Mouse (Mus musculus) hindlimb bud, embryonic 11.5 days (tissue): ENCODE data around the gene Shc2.

ENCODE experiments used
- DNase-seq: peaks from one replicate; pipeline ENCODE4 v3.0.0-alpha.2; 2012; ENCODE audit warnings: low read depth, low spot score; ENCODE audit errors: extremely low spot score

Gene Shc2

GRCm38 (mm10) chr10:79615860-79616259 lies 21.9 kb downstream of the Shc2 start:
- DNase-seq: no peak

DNA sequence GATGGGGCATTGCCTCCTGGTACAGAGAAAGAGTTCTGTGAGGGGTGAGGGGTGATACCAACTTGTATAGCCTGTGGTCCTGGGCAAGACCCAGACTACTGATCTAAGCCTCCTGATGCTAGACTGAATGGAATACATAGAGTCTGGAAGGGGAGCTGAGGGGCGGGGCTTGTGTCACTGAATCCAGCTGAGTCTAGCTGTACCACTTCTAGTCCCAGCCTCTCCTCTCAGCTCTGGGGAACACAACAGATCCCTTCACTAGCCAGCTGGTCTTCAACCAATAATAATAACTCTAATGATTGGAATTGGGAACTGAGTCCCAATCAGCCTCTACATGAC lies 23.4 kb downstream of the Shc2 start:
- no peak for DNase-seq

DNA sequence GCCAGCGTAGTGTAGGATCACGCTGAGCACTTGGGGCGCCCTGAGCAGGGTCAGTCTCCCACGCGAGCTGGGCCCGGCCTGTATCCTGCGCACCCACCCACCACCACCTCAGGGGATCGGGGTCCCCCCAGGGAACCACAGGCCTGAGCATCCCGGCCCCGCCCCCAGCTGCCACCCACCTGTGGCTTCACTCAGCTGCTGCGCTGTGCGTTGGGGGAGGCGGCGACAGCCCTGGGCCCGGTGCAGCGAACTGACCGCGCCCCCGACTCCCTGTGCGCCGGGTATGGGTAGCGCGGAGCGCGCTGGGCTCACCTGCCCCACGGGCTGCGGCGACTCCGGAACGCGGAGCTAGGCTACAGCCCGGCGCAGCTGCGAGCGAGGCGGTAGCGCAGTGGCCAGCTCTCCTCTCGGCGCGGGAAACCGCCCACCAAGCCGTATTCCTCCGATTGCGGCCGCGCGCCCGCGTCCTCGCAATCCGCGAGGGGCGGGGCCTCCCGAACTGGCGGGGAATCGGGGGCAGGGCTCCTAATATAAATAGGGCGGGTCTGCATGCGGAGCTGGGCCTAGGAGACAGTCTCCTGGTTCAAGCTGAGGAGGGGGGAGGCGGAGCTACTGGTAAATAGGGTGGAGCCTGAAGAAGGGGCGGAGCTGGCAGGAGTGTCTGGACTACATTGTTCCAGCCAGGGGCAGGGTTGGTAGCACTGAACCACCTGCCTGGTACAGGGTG lies 24.0 kb downstream of the Shc2 start, which contains the start of gene C2cd4c:
C2cd4c (minus strand) TSS at position 448 of the 727 bp plus-strand sequence.
- no peak for DNase-seq

GRCm38 (mm10) chr10:79612192-79613135 lies 25.3 kb downstream of the Shc2 start:
- no peak for DNase-seq

DNA sequence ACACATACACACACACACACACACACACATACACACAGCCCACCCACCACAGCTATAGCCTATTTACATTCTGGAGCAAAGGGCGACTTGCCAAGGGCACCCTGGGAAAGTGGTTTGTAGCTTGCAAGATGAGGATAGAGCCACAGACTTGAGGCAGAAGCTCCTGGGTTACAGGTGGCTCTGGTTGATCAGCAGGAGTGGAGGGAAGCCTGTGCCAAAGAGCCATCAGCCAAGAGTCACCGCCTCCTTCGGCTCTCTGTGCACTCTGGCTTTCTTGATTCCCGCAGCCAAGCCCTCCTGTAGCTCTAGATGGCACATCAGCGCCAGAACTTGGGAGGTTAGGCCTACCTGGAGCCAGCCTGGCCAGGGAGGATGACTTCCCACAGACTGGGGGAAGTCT lies 26.4 kb downstream of the Shc2 start:
- DNase-seq: no peak

GRCm38 (mm10) chr10:79609276-79609675 lies 28.4 kb downstream of the Shc2 start:
- no peak for DNase-seq

GRCm38 (mm10) chr10:79607892-79608291 lies 29.8 kb downstream of the Shc2 start:
- DNase-seq: no peak

DNA sequence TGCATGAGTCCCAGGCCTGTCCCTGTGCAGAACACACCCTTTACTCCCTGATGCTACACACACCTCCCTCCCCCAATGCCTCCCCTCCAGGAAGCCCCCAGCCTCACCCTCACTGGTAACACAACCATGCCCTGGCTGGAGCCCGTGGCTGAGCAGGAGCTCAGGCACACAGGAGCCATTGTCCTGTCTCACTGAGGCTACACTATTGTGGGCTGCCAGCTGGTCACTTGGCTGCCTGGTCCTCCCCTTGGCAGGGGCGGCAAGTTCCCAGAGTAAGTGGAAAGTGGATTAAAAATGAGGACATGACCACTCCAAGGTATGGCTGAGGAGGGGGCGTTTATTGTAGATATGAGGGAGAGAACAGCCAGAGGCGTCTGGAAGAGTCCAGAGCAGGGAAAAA lies 31.2 kb downstream of the Shc2 start:
- no peak for DNase-seq

GRCm38 (mm10) chr10:79597936-79598230 lies 39.8 kb downstream of the Shc2 start:
- DNase-seq: no peak

DNA sequence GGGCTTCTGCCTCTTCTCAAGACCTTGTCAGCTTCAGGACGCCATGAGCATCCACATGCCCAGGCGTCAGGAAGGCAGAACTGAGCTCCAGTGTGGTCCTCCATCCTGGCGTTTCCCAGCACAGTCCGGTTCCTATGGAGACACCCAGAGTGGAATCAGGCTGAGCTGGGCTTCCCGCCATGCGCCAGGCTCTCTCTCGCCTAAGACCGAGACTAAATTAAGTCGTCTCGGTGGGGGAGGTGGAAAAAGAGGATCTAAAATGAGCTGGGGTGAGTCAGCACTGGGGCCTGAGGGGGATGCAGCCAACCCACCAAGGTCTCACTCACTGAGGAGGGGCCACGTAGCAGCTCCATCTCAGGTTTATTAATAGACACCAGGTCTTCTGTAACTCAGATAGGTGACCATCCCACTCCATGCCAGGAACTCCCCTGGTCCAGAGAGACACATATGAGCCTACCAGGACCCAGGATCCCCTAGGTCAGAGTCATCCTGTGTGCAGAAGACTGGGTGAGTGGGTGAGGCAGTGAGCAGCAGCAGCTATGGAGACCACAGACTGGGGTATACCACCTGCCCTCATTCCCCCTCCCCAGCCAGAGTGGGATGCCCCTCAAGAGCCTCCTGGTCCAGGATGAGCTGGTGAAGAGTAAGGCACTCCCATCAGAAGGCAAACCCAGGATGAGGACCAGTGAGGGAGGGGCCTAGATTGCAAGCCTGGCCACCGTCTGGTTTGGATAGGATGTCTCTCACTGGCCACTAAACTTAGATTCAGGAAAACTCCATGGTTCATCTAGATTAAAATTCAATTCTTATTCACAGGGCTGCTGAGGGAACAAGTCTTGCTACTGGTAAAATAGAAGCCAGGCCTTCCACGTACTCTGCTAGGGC lies 40.4 kb downstream of the Shc2 start:
- no peak for DNase-seq

GRCm38 (mm10) chr10:79595590-79595929 lies 42.2 kb downstream of the Shc2 start:
- DNase-seq: no peak

DNA sequence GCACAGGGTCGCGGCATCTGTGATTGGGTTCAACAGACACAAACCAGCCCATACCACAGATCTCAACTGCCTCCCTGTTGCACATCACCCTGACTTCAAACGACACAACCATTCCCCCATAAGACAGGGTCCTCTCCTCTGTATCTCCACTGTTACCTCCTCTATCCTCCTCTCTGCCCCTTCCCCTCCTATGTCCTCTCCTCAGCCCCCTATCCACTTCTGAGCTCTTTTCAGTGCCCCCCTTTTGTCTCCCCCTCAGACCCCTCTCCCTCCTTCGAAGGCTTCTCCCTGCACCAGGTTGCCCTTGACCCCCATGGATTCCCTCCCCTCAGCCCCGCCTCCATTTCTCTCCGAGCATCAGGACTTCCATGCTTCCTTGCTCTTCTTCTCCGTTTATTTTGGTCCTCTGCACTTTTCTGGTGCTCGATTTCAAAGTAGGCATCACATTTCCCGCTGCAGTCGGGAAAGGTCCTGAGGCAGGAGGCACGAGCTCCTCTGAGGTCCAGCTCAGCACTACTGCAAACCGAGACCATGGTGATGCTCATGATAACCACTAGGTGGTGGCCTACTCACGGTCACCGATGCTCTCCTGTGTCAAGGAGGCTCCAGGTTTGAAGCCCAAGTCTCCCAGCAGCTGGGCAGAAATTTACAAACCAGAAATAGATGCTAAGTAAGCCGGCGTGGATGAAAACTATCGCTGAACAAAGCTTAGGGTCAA lies 42.7 kb downstream of the Shc2 start:
- peak; percentile 52 for DNase-seq

DNA sequence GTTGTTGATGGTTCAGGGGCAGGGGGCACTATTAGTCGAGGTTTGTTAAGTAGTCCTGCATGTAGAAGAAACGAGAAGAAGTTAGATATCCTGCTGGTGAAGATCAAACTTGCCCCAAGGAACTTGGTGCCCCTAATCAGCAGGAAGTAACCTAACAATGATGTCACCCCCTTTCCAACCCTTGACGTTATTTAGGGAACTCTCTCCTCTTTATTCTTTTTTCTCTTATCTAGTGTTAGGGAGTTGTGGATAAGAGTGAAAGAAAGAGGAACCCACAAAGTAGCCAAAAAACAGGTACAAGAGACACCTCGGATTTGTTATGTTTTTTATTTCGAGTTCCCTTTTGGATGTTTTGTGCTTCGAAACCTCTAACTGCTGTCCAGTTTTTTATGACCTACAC lies 43.6 kb downstream of the Shc2 start:
- DNase-seq: no peak

- no peak for DNase-seq
Measured at GRCm38 (mm10) chr10:79590702-79591101, 47.0 kb downstream of the Shc2 start.

DNA sequence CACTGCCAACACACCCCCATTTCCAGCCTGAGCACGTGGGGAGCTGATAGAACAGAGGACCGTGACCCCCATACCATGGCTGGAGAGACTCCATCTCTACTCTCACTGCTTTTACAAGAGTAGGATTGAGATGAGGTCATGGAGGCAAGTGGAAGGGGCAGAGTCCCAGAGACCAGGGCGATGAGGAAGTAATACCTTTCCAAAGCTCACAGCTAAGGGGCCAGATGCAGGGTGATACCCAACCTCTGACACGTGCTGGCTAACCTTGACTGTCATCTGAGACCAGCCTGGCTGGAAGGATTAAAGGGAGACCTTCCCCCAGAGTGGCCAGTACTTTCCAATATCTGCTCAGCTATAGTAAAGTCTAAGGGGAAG lies 50.0 kb downstream of the Shc2 start:
- DNase-seq: no peak

GRCm38 (mm10) chr10:79587061-79587751 lies 50.5 kb downstream of the Shc2 start, which contains the start of gene Theg:
Theg (minus strand) TSS chr10:79587331.
- DNase-seq: no peak

- DNase-seq: no peak
Measured at GRCm38 (mm10) chr10:79586243-79586642, 51.5 kb downstream of the Shc2 start.

DNA sequence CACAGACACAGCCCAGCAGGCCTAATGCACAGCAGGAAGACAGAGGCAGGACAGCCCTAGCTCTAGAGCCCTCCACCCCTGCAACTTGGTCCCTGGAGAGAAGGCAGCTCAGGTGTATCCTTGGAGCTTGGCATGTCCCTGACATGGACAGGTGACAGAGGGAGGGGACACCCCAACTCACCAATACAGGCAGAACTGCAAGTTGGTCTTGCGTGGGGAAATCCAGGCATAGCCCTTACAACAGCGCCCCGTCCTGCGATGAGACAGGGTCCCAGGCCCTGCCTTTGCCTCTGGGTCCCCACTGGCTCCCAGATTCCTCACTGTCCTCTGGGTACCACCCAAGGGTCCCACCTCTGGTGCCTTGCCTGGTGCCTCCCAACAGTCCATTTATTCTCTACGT lies 52.0 kb downstream of the Shc2 start:
- no peak for DNase-seq

- no peak for DNase-seq
Measured at GRCm38 (mm10) chr10:79585136-79585535, 52.6 kb downstream of the Shc2 start.

- no peak for DNase-seq
Measured at GRCm38 (mm10) chr10:79584426-79584825, 53.3 kb downstream of the Shc2 start.
